Mouse (Mus musculus) splenic B cell, adult 2 months (primary cell): Measurements from ENCODE around the gene Krcc1.
A peak's percentile ranks its signal among the peaks of the same experiment; 100 is the strongest.

ENCODE experiments used
- DNase-seq: peaks from one replicate; pipeline ENCODE4 v3.0.0-alpha.2; 2011; ENCODE audit warnings: low read depth, low spot score
- H3K27me3 ChIP-seq: 2 replicates; pipeline ENCODE4 v1.6.1; 2012; ENCODE audit warnings: mild to moderate bottlenecking, low read length, moderate library complexity, mixed read lengths; ENCODE audit not compliant: control insufficient read depth, poor library complexity, insufficient read depth, severe bottlenecking
- H3K36me3 ChIP-seq: 2 replicates; pipeline ENCODE4 v1.6.1; 2012; ENCODE audit warnings: mild to moderate bottlenecking, low read length, moderate library complexity, mixed read lengths; ENCODE audit not compliant: control insufficient read depth, poor library complexity, insufficient read depth, severe bottlenecking

Krcc1 gene

DNA sequence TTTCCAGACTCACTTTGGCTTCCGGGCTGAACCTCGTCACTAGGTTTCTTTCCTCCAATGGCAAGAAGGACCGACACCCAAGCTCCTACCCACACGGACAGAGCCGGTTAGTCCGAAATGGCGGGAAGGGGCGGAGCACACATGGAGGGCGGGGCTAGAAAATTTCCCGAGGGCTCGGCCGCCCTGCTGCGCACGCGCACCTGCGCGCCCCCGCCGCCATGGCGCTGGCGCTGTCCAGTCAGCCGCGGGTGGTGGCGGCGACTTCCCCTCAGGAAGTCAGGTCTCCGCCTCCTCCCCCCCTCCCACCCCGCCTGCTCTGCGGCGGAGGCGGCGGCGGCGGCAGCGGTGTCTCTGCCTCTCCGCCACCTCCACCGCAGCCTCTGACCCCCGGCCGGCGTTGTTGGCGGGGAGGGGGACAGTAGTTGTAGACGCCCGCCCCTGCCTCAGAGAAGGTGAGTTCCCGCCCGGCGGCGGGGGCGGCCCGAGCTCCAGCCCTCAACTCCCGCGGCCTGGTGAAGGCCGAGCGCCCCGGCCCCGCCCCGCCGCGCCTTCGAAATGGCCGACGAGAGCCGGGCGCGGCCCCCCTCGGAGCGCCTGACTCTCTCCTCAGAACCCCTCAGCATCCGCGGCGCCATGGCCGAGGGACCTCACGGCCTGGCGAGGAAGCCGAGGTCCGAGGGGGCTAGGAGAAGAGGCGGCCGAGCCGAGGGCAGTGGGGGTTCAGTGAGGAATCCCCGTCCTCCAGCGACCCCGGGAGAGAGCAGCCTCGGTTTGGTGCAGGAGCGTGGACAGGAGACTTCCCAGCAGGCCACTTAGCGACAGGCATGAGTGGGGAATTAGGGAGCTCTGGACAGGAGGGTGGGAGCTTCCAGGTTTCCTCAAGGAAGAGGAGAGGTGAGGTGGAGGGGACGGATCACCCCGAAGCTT, at the start of gene Krcc1:
TSS of gene Krcc1 (plus strand) at position 289 of the 927 bp plus-strand sequence.
- peak; percentile 98 for DNase-seq
- Histone ChIP-seq H3K36me3 (no peaks in the 10 kb centered on the region), H3K27me3 (no peaks in the 10 kb centered on the region)

DNA sequence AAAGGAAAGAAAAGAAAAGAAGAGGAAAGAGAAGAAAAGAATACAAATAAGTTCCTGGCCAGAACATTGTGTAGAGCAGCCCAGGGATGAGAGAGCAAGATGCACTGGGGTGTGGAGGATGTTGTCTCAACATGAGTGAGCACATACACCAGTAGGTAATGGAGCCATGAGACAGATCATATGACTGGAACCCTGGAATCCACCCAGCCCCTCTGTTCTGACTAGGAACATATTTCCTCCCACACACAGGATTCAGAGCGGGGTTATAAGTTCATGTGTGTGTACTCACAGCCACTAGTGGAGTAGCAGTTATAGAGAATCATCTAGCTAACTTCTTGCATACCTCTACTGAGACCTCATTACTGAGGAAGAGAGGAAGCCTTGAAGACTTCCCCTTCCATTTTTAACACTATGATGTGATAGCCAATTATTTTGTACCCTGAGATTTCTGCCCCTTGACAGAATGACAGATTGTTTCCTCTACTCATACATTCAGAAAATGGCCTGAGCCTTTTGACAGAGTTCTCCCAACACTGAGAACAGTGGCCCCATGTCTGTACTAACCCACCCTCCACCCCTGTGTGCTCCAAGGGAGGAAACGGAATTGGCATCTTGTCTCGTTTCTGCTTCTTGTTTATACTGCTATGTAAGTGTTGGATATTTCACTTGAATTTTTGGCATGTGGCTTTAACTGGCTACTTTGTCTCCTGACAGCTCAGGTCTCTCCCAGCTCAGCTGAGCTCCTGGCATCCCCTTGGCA, 47.1 kb upstream of the Krcc1 start:
- peak; percentile 1 for DNase-seq
- Histone ChIP-seq H3K36me3 (no peaks in the 10 kb centered on the region), H3K27me3 (no peaks in the 10 kb centered on the region)

DNA sequence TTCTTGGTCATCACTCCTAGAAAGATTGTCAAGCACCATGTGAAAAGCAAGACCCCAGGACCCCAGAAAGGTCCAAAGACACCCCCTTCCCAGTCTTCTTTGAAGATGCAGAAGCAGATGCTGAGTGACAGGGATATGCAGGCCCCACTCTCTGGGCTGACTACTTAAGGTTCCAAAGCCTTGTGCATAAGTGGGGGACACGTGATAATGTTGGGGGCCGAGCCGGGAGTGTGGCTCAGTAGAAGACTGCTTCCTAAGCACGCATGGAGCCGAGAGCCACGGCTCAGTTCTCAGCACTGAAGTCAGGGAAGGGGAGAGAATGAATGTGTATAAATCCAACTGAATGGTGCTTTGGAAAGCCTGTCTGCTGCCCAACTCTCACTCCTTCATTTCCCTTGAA, 44.9 kb upstream of the Krcc1 start:
- DNase-seq = no peak
- no peaks in the 10 kb centered on the region for H3K36me3 ChIP-seq
- no peaks in the 10 kb centered on the region for H3K27me3 ChIP-seq

DNA sequence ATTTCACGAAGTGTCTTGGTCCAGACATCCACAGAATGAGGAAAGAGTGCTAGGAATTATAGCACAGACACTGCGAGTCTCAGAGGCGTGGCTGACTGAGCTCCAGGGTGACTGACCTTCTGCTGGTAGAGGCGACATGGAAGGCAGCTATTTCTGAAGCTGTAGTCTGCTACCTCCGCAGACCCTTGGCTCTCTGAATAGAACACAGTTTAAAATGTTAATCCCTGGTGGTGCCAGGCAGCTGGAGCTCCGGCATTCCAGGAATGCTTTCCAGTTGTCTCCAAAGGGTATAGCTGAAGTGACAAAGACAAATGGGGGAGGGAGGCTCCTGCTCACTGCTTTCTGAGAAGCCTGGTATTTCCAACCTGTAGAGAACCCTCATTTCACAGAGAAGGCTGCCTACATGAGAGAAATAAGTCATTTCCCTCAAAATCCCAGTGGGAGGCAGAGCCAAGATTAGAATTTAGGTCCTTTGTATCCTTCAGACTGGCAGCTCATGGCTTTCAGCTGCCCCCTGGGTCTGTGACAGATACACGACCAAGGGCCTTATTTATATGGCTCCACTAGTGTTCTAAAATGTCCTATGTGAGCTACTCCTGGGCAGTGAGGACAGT, 44.2 kb upstream of the Krcc1 start:
- Histone ChIP-seq H3K27me3 (no peaks in the 10 kb centered on the region), H3K36me3 (no peaks in the 10 kb centered on the region)
- DNase-seq = no peak

DNA sequence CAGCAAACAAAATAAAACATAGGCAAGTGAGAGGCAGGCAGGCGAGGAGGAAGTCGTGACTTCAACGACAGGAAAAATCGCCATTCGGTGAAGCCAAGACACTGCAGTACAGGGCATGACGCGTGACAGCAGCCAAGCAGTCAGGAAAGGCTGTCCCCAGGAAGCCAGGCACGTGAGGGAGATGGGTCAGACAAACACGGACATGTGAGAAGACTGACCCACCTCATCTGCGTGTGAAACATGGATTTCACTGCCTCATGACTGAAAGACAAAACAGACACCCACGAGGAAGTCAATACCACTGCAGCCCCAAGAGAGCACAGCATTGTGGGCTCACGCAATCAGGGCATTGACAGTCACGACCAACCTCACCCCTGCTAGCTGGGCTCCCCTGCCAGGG, 36.4 kb upstream of the Krcc1 start:
- DNase-seq = no peak
- no peaks in the 10 kb centered on the region for H3K27me3 ChIP-seq
- no peaks in the 10 kb centered on the region for H3K36me3 ChIP-seq

DNA sequence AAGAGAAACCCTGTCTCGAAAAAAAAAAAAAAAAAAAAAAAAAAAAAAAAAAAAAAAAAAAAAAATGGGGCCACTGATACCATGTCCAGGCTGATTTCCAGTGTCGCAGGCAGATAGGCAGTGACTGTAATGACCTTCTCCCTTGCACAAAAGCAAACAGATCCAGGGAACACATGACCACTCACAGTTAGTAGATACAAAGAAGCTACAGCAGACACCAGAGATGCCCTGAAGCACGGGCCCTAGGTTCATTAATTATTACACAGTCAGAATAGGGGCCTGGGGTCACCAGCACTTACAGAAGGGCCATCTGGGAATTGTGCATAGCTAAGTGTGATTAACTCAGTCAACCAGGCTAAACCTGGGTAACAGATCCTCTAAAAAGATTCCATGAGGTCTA, 35.5 kb upstream of the Krcc1 start:
- H3K36me3 ChIP-seq = no peaks in the 10 kb centered on the region
- no peaks in the 10 kb centered on the region for H3K27me3 ChIP-seq
- no peak for DNase-seq

DNA sequence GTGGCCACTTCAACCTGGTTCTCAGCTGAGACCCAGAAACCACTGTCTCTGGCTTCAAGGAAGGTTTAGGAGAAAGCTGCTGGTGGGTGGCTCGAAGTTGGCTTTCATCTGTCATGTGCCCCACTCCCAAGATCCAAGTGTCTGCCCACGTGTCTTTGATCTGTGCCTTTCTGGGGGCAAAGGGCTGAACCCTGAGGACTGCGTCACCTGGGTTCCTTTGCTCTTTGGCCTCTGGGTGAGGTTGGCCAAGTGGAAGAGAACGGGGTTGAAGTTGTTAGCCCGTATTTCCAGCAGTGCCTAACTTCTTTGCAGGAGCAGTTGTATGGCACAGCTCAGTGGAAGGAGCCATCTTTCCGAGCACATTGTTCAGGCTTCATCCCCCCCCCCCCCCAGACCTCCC, 35.0 kb upstream of the Krcc1 start:
- no peak for DNase-seq
- no peaks in the 10 kb centered on the region for H3K27me3 ChIP-seq
- no peaks in the 10 kb centered on the region for H3K36me3 ChIP-seq

DNA sequence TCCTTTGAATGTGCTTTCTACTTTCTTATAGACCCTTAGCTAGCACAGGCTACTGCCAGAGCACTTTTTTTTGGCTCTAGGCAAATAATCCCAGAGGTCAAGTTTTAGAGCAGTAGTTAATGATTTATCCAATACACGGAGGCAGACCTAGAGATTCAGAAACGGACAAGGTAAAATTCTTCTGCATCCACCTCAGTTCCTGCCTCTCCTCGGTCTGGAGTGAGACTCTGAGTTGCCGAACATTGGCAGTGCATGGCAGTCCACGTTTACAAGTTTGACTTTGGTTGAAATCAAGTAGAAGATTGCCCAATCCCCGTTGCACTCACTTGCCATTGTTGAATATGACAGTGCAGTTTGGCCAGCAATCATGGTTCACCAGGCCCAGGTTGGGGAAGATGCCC, 34.4 kb upstream of the Krcc1 start:
- Histone ChIP-seq H3K27me3 (no peaks in the 10 kb centered on the region), H3K36me3 (no peaks in the 10 kb centered on the region)
- DNase-seq = no peak

DNA sequence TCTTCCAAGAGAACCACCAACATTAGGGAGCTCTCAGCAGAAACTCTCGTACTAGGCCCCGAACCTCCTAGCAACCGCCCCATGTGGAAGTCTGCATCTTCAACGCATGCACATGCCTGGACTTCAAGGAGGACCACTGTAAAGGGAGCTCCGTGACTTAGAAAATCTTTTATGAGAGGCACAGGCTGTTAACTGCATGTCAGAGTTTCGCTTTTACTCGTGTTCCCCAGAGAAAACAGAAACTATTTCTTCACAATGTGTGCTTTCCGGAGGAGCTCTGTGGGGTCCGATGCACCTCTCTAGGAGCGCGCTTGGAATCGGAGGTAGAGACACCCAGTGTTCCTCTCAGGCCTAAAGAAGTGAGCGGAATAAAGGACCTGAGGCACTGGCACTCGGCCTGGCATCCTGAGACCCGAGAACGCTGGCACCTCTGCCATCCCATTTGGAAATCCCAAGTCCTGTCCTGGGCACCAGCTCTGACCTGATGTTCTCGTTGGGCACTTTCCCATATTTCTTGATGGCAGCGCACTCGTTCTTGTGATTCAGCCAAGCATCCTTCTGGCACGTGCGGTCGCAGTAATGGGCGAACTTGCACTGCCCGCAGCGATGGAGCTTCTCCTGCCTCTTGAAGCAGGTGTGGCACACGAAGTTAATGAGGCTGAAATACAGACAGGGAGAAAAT, 32.3 kb upstream of the Krcc1 start:
- H3K36me3 ChIP-seq = no peaks in the 10 kb centered on the region
- no peak for DNase-seq
- no peaks in the 10 kb centered on the region for H3K27me3 ChIP-seq

DNA sequence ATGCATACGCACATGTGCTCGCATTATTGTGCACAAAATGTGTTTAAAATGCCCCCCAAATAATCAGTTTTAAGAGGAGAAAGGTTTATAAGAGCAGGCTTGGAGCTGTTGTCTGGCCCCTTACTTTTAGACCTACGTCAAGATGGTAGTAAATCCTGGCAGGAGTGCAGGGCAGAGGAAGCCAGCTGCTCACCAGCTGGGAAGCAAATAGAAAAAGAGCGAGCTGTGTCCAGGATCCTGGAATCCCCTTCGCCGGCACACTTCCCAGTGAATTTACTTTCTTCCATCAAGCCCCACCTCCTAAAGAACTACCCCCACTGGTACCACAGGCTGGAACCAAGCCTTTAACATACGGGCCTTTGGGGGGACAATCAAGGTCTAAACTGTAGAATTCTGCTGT, 30.6 kb upstream of the Krcc1 start:
- H3K27me3 ChIP-seq = no peaks in the 10 kb centered on the region
- DNase-seq = no peak
- no peaks in the 10 kb centered on the region for H3K36me3 ChIP-seq

DNA sequence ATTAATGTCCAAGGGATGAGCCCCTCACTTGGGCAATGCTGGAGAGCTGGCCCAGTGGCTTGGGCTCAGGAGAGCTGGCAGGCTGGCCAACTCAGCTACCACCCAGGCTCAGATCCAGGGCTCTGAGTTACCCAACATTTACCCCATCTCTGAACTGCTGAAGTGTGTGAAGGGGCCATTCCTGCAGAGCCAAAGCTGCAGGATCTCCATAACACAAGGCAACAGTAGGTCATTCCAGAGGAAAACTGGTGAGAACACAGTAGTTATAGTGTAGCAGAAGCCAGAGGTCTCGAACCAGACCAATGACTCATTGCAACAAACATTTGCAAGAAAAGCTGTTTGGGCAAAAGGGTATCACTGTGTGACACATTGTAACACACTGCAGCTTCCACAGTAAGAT, 28.7 kb upstream of the Krcc1 start:
- no peak for DNase-seq
- no peaks in the 10 kb centered on the region for H3K27me3 ChIP-seq
- H3K36me3 ChIP-seq = no peaks in the 10 kb centered on the region

DNA sequence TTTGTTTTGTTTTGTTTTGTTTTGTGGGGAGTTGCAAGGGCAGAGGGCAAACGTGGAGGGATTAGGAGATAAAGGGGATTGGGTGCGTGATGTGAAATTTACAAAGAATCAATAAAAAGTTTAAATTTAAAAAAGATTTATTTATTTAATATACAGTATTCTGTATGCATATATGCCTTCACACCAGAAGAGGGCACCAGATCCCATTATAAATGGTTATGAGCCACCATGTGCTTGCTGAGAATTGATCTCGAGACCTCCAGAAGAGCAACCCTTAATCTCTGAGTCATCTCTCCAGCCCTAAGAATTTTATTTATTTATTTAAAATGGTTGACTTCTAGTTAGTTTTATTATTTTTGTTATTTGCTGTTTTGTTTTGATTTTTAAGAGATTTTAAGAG, 28.2 kb upstream of the Krcc1 start:
- no peak for DNase-seq
- H3K27me3 ChIP-seq = no peaks in the 10 kb centered on the region
- no peaks in the 10 kb centered on the region for H3K36me3 ChIP-seq

DNA sequence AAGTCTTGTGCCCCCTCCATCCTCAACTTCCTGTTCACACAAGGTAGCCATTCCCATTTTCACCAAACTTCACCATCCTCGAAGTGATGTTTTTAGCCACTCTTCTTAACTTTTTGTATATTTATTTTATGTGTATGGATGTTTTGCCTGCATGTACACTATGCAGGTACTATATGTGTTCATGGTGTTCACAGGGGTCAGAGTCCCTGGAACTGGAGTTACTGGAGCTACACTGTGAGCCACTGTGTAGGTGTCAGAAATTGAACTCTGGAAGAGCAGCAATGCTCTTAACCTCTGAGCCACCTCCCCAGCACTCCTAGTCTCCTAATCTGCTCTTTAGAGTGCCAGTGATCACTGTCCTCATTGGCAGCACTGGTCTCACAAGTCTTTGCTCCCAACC, 23.1 kb upstream of the Krcc1 start:
- Histone ChIP-seq H3K27me3 (no peaks in the 10 kb centered on the region), H3K36me3 (no peaks in the 10 kb centered on the region)
- DNase-seq = no peak

DNA sequence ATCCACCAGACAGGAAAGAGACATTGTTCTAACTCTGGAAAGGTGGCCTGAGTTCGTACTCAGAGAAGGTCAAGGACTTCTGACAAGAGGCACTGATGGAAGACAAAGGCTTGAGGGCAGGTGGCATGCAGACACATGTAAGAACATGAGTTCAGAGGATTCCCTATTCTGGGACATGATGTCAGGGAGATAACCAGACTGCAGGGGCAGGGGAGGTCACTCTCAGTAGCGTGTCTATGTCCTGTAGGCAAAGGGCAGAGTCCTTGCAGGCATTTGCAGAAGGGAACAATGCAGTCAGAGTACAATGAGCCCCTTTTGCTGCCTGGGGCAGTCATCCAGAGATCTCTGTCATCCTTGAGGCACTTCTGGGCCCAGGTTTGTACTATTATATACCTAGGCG, 21.9 kb upstream of the Krcc1 start:
- H3K27me3 ChIP-seq = no peaks in the 10 kb centered on the region
- H3K36me3 ChIP-seq = no peaks in the 10 kb centered on the region
- DNase-seq = no peak
